Mouse (Mus musculus) frontal cortex, adult 2 months (tissue): ENCODE results near the gene Zdhhc14. TPM values are rescaled to one million over a fixed set of nuclear protein-coding genes. Genes with fewer than 3 reads are reported as not detected.

Source experiments
- DNase-seq, 2 experiments: peaks; one replicate each; pipeline ENCODE4 v3.0.0; 2022; ENCODE audit warnings: low spot score in 1 of 2; ENCODE audit errors: extremely low spot score in 1 of 2
- polyA plus RNA-seq: library from polyadenylated mRNA; depleted of rRNA; stranded (reverse); fragments of >200 nt; gene quantifications from 2 replicates; pipeline ENCODE4 v1.2.3, GENCODE M21; 2012

Zdhhc14 gene
- polyA plus RNA-seq, 1 experiment, result 13.1 TPM

GRCm38 (mm10) chr17:5551136-5551535 lies 58.8 kb downstream of the Zdhhc14 start:
- DNase-seq, result no peak

- no peak for DNase-seq
Measured at GRCm38 (mm10) chr17:5552036-5552760, 59.8 kb downstream of the Zdhhc14 start.

GRCm38 (mm10) chr17:5553556-5553955 lies 61.2 kb downstream of the Zdhhc14 start:
- DNase-seq, result no peak

- no peak for DNase-seq
Measured at GRCm38 (mm10) chr17:5554573-5554972, 62.2 kb downstream of the Zdhhc14 start.

GRCm38 (mm10) chr17:5556568-5556967 lies 64.2 kb downstream of the Zdhhc14 start:
- no peak for DNase-seq

GRCm38 (mm10) chr17:5560212-5560611 lies 67.9 kb downstream of the Zdhhc14 start:
- DNase-seq, result no peak

GRCm38 (mm10) chr17:5563108-5563507 lies 70.8 kb downstream of the Zdhhc14 start:
- DNase-seq, result no peak

GRCm38 (mm10) chr17:5566006-5566405 lies 73.6 kb downstream of the Zdhhc14 start:
- DNase-seq, result no peak

GRCm38 (mm10) chr17:5567943-5568342 lies 75.6 kb downstream of the Zdhhc14 start:
- no peak for DNase-seq

- peak in 1 of 2 experiments; percentile 28 for DNase-seq
Measured at GRCm38 (mm10) chr17:5569131-5570030, 77.0 kb downstream of the Zdhhc14 start.

GRCm38 (mm10) chr17:5572096-5572730 lies 79.9 kb downstream of the Zdhhc14 start:
- DNase-seq, result no peak

- DNase-seq, result peak in 1 of 2 experiments; percentile 30
Measured at GRCm38 (mm10) chr17:5572745-5573420, 80.5 kb downstream of the Zdhhc14 start.

GRCm38 (mm10) chr17:5574672-5575071 lies 82.3 kb downstream of the Zdhhc14 start:
- DNase-seq, result no peak

GRCm38 (mm10) chr17:5575518-5575917 lies 83.2 kb downstream of the Zdhhc14 start:
- no peak for DNase-seq

- no peak for DNase-seq
Measured at GRCm38 (mm10) chr17:5582232-5582631, 89.9 kb downstream of the Zdhhc14 start.

GRCm38 (mm10) chr17:5582937-5583336 lies 90.6 kb downstream of the Zdhhc14 start:
- DNase-seq, result no peak

GRCm38 (mm10) chr17:5583472-5584145 lies 91.3 kb downstream of the Zdhhc14 start:
- DNase-seq, result no peak

GRCm38 (mm10) chr17:5591604-5592209 lies 99.3 kb downstream of the Zdhhc14 start:
- no peak for DNase-seq

GRCm38 (mm10) chr17:5593071-5593470 lies 100.7 kb downstream of the Zdhhc14 start:
- no peak for DNase-seq

- DNase-seq, result no peak
Measured at GRCm38 (mm10) chr17:5595068-5595467, 102.7 kb downstream of the Zdhhc14 start.
